Mouse (Mus musculus) mouse trophoblast stem cell (cell line): ENCODE results near the gene Kank4.
"Not testable (repeated sequence)": the region's sequence is repeated elsewhere in the genome, so short reads cannot be mapped to it uniquely, and the experiment has no call there.

Source experiments
- in situ Hi-C, 2 experiments: fragments of 300-500 bp; cut with MseI, MboI; formaldehyde crosslinking; loops; 2 replicates in 1 of 2; 3 replicates in 1 of 2; pipeline ENCODE4 v1.15.1; 2025

The Kank4 gene

DNA sequence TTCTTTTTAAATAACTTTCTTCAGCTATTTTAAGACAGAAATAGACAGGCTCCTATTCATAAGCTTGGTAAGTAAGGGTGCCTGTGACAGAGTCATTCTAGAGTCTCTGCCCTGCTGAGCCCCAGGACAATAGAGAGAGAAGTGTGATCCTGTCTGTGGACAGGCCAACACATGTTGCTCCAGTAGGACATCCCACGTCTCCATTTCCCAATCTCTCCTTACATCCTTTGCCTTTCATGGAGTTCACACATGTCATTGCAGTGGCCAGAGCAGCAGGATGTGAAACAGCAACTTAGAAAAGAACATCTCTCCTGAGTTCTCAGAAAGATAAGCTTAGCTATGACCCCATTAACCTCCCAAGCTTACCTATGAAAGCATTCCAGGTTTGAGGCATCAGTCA is 14.4 kb upstream of the Kank4 start:
- in situ Hi-C loops = no loop called here

GRCm38 (mm10) chr4:98826701-98827100 is 9.4 kb upstream of the Kank4 start:
- in situ Hi-C loops = no loop called here

DNA sequence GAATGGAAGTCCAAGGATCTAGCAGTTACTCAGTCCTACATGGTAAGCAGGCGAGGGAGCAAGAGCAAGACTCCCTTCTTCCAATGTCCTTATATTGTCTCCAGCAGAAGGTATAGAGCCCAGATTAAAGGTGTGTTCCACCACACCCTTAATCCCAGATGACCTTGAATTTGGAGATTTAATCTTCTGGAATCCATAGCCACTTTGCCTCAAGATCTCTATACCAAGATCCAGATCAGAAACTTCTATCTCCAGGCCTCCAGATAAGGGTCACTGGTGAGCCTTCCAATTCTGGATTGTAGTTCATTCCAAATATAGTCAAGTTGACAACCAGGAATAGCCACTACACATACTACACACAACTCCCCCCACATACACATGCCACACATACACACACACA is 6.4 kb upstream of the Kank4 start, which contains the start of gene I0C0044D17Rik:
TSS of gene I0C0044D17Rik (minus strand) at position 101 of the 400 bp plus-strand sequence.
- in situ Hi-C loops = not testable (repeated sequence)

- in situ Hi-C loops = no loop called here
Measured at GRCm38 (mm10) chr4:98823047-98823446, 5.7 kb upstream of the Kank4 start.

DNA sequence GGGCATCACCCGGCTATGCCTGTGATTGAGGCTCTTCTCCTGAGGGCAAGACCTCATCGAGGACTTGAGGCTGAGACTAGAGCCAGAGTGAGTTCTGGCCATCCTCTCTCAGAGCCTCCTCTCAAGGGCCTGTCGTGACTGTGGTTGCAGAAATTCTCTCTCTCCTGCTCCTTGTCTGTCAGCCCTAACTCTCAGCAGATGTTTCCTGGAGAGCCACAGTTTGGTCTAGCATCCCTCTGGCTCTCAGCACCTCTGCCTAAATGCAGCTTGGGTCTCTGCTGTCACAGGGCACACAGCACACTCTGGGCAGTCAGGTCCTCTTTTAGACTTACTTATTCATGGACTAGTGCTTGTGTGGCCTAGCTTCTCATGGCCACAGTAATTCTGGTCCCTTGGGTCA is 5.1 kb upstream of the Kank4 start:
- in situ Hi-C loops = no loop called here

DNA sequence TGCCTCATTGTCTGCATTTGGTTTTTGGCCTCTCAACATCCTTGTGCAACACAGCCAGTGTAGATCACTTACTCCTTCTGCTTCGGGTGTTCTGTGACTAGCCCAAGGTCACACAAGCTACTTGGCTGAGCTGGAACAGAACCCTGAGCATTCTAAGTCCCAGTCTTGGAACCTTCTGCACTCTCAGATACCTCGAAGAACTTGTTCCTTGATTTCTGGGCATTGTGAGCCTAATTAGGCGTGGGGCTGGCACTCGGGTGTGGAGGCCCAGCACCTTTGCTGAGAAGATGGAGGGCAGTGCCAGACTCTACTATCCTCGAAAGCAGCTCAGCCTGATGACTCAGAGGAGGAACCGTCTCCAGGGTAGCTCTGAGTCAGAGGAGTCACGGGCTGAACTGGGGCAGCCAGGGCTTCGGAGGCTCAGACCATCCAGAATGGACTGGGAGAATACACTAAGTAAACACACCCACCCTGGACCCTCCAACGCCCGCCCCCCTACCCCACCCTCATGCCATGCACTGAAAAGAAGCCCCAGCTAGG is 1.9 kb upstream of the Kank4 start:
- in situ Hi-C loops = no loop called here

GRCm38 (mm10) chr4:98816807-98817183 is 542 bp downstream of the Kank4 start:
- in situ Hi-C loops = no loop called here

DNA sequence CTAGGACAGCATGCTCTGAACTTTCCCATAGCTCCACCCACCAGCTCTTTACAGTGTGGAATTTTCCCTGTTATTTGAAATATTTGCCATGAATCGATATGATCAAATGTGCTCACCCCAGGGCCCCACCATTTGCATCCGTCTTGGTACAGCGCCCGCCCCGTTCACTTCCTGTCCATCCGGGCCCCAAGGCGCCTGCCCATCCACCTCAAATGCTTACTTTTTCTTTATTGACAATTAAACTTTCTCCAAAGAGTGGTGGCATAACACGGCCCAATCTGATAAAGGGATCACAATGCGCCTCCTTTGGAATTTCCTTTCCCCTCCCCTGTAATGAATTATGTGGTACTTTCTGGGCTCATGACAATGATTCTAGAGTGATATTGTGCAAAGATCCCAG is 11.0 kb downstream of the Kank4 start:
- in situ Hi-C loops = no loop called here

DNA sequence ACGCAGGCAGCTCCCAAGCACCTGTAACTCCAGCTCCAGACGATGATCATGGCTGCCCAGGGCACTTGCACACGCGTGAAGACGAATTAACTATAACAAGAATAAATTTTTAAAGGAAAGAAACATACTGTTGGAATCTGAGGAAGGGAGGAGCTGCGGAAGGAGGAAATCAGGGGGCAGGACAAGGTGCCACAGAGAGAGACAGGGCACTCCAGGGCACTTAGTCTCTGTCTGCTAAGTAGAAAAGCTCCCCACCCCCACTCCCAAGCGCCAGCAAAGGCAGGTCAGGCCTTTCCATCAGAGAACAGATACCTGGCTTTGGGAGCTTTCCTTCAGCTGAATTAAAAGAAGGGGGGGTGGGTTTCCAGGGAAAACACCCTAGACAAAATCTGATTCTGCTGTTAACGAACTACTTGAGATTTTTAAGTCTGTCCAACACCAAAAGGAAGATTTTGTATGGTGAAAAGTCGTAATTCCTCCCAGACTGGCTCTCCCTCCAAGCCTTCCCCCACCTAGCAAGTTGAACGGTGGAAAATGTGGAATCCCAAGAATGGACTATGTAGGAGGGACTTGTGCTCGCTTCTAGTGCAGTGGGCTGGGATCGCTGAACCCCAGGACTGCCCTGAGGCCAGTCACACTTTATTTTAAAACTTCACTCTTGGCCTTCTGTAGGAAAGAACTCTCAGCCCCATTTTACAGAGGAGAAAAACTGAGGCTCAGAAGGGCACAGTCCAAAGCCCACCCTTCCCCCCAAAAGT is 11.9 kb downstream of the Kank4 start:
- in situ Hi-C loops = no loop called here

DNA sequence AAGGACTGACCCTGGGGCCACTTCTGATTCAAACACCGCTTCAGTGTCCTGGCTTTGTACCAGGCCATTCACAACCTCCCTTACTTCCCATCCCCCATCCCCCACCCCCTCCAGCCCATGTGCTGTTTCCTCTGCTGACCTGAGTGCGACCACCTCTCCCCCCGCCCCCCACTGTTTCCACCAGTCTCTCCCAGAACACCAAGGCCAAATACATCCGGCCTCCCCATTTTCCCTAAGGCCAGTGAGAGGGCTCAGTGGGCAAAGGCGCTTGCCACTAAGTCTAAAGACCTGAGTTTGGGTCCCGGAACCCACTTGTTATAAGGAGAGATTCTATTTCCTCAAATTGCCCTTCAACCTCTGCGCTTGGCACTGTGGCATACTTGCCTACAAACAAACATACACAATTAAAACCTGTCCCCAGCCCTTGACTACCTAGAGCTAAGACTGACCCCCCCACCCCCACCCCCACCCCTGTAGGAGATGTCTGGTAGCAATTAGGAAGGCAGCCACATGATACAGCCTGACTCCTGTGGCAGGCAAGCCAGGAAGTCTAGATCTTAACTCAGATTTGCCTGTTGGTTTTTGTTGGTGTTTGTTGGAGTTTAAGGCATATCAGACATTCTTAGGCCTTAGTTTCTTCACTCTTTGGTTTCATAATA is 12.7 kb downstream of the Kank4 start:
- in situ Hi-C loops = no loop called here

GRCm38 (mm10) chr4:98801775-98802174 is 15.6 kb downstream of the Kank4 start:
- in situ Hi-C loops = no loop called here

- in situ Hi-C loops = no loop called here
Measured at GRCm38 (mm10) chr4:98800824-98801223, 16.5 kb downstream of the Kank4 start.

DNA sequence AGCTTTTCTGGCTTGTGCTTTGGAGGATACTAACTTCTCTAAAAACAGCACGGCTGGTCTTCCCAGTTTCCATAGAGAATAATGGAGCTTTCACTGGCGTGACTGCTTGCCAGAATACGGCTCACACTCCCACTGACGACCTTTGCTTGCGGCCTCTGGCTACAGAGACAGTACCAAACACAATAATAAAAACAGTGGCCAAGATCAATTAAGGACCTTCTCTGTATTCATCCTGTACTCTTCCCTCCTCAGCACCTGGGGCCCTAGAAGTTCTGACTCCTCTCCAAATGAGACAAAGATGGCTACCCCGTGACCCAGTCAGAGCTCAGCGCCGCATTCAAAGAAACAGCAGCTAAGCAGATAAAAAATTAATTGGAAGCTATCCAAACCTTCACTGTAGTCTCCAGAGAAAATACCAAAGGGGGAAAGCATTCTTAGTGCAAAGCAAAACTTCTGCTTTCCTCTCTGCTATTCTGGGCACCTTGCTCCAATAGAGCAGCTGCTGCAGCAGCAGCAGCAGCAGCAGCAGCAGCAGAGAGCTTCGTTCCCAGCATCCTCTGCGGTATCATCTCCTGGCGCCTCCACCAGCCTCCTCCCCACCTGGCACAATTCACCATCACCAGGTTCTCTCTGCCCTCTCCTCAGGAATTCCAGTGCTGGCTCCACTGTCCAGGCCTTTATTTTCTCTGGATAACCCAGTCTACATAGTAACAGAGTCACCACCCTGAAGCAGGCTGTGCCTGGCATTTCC is 20.6 kb downstream of the Kank4 start:
- in situ Hi-C loops = no loop called here

DNA sequence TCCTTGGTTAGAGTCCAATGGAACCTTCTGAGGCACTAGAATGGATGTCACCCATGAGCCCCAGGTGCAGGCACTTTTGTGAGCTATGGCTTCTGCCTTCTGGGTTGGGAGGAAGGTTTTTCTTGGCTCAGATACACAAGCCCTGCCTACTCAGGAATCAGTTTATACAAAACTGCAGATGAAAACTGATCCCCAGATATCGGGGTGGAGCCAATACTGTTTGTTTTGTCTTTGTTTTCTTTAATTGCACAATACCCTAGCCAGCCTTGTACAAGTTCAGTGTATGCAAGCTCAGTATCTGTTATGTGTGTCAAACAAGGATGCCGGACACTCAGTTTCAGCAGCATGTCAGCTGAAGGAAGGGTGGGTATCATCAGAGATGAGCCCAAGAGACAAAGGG is 22.1 kb downstream of the Kank4 start:
- in situ Hi-C loops = no loop called here

GRCm38 (mm10) chr4:98793486-98793885 is 23.9 kb downstream of the Kank4 start:
- in situ Hi-C loops = no loop called here

DNA sequence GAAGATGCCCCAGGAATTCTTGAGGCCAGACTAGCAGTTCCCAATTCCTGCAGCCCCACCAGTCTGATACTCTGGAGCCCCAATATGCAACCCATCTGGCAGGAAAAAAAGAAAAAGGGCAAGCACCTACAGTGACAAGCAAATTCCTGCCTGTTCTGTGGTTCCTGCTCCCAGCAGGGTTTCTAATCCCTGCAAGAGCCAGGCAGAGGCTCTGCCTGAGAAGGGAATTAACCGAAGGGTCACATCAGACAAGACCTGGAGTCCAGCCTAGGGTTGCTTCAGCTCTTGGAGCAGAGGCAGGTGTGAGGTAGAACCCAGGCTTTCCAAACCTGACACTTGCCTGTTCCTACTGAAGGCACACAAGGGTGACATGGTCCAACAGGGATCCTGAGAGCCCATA is 26.6 kb downstream of the Kank4 start:
- in situ Hi-C loops = no loop called here

DNA sequence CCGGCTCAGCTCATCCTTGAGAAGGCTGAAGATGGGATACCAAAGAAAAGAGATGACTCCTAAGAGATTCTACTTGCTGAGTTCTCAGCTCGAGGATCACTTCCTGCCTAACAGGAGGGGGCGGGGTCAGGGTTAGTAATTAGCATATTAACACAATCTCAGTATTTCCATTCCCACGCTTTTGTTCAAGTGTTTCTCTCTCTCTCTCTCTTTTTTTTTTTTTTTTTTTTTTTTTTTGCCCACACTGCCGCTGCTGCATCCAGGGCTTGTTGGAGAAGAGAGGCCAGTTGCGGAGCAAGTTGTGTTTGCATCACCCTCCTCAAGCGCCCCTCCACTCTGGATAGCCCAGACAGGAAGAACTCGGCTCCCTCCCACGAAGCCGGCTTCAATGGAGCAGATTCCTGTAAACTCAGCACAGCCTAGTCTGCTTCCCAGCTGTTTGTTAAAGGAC is 27.5 kb downstream of the Kank4 start:
- in situ Hi-C loops = no loop called here

DNA sequence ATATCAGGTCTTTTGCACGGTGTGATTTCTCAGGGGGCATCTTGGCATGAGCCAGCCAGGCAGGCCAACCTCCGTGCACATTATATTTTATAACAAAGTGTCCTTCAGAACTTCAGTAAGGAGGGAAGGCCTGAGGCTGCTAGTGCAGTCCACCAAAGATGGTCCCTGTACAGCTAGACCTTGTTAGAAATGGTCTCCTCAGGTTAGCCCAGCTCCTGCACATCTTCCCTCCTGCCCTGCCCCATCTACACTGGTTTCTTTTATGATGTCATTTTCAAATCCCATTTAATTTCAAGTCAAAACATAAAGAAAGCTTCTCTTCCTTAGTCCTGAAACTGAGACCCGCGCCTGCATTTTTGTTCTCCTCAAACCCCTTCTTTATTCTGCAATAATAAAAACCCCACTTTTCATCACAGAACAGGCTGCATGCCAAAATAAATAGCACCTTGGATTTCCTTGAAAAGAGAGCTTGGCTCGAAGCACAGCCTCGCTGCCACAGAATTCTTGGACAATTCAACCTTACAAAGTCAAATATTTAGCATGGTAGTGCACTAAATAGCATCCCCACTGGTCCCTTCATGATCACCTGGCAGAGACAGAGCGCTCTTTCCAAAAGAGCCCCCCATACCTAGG is 28.1 kb downstream of the Kank4 start:
- in situ Hi-C loops = no loop called here

GRCm38 (mm10) chr4:98786281-98786680 is 31.1 kb downstream of the Kank4 start:
- in situ Hi-C loops = no loop called here

DNA sequence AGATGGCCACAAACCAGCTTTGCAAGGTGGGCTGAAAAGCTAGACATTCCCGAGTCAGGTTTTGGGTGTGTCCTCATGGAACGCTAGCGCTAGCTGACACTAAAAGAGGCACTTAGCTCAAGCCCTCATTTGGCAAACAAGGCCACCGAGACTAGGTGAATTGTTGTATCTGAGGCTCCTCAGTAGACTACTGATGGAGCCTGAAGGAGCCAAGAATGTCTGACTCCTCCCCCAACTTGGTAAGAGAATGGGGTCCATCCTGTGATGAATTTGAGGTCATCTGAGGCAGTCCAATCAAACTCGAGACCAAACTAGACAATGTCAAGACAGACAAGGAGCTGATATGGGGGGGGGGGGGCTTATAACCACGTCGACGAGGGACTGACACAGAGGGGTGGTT is 31.5 kb downstream of the Kank4 start:
- in situ Hi-C loops = no loop called here

DNA sequence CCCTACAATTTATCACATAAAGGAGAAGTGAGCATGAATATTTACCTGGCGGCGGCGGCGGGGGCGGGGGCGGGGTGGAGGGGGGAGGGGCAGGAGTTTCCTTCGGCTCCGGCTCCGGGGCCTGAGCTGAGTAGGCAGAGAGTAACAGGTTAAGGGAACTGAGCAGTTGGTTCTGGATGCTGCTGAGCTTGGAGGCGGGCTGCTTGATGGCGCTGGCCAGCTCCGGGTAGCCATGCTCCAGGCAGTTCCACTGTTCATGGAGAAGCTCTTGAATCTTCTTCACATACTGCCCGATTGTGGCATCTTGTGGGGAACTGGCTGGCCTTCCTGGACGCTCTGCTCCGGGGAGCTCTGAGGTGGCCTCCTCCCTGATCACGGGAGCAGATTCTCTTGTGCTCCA is 39.1 kb downstream of the Kank4 start:
- in situ Hi-C loops = no loop called here

DNA sequence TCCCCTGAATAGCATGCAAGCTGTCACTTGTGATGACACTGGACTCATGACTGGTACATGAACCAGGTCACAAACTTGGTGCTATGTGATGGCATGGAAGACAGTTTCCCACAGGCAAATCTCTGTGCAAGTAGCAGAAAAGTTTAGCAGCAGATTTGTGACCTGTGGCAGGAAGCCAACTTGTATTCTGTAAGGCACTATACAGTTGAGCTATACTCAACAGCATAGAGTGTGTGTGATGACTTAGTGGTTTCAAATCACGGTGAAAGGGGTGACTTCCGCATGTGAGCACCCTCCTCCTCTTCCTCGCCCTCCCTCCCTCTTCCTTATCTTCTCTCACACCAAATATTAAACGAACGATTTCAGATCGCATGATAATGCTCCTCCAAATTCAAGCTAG is 39.9 kb downstream of the Kank4 start:
- in situ Hi-C loops = no loop called here
